Mouse (Mus musculus): Measurements from ENCODE around the gene Ddias.

Gene Ddias

DNA sequence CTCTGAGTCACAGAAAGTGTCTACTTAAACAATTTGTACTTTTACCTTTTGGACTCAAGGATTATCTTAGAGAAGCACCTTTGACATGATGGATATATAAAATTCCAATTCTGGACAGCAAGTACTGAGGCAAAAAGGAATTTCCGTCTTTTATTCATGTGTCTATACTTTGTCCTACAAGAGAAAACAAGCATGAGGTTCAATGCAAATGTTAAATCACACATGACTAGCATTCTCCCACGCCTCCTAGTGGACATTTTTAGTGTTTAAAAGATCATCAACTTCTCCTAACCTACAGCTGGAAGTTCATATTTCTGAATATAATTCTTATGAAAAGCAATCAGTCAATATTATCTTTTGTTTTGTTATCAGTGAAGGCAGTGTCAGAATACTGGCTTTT, 7.5 kb downstream of the Ddias start:
- in situ Hi-C loops (cut with MboI), result no loop called here

DNA sequence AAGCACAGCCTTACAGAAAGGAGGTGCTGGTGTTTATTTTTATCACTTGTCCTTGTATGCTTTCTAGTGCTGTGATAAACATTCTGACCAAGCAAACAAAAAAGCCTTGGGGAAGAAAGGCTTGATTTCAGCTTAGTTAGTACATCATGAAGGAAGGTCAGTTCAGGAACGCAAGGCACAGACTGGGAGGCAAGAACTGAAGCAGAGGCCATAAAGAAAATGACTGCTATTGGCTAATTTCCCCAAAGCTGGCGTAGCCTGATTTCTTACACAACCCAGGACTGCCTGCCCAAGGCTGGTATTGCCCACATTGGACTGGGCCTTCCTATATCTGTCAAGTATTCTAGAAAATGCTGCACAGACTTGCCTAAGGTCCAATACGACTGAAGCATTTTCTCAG, 25.8 kb downstream of the Ddias start:
- in situ Hi-C loops (cut with MboI), result loop anchor here (10.0 kb wide), 1 partner anchor 213 kb away; the partner anchor contains the start of gene Ankrd42

DNA sequence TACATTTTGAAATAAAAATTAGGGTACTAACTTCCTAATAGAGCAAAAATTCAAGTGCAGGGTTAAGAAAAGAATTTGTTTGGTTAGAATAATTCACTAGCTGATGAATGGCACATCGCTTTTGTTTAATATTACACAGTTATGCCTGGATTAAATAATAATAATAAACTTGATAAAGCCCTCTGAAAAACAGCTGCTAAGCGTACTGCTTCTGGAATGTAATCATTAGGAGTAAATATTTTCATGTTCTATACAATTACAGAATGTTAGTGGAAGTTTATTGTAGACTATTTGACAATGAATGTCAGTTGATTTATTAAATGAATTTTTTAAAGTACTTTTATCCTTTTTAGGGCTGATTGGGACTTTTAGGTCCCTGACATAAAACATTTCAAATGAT, 31.8 kb downstream of the Ddias start:
- in situ Hi-C loops (cut with MboI), result loop anchor here (10.0 kb wide), 1 partner anchor 207 kb away; the partner anchor contains the start of gene Ankrd42

DNA sequence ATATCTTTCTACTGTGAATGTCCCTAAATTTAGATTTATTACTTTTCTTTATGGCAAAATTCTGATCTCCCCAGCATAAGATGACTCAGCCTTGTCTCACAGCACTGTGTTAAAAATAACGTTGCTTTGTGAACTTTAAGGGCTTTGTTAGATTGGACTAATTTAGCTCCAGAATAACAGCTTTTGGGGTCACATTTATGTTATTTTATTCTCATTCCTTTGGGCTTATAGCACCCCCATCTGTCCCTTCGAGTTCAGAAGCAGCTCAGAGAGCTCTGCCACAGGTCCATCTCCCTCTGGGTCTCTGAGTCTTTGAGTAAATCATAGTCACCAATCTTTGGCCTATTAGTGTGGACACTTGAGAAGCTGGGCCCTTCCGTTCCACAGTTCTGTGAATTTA, 36.1 kb downstream of the Ddias start:
- in situ Hi-C loops (cut with MboI), result no loop called here

- in situ Hi-C loops (cut with MboI), result no loop called here
These were observed 36.8 kb downstream of the Ddias start for GRCm38 (mm10) chr7:92837226-92837625.

DNA sequence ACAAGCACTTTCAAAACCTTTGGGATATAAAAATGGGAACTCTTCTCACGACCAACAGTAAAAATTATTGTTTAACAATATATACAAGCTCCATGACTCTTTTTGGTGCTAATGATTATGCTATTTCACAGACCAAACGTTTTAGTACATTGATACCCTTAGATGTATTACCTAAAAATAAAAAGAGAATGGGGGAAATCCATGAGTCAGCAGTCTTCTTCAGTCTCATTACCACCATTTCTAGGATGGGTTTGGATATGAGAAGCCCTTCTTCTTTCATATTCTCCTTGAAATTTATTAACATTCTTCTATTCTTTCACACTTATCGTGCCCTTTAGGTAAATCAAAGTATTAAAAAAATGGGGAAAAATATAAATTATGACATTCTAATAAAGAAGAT, 37.6 kb downstream of the Ddias start:
- in situ Hi-C loops (cut with MboI), result no loop called here

- in situ Hi-C loops (cut with MboI), result no loop called here
These were observed 39.7 kb downstream of the Ddias start for GRCm38 (mm10) chr7:92834391-92834790.

- in situ Hi-C loops (cut with MboI), result no loop called here
These were observed 41.7 kb downstream of the Ddias start for GRCm38 (mm10) chr7:92832395-92832794.

GRCm38 (mm10) chr7:92827981-92828380, 46.1 kb downstream of the Ddias start:
- in situ Hi-C loops (cut with MboI), result no loop called here

DNA sequence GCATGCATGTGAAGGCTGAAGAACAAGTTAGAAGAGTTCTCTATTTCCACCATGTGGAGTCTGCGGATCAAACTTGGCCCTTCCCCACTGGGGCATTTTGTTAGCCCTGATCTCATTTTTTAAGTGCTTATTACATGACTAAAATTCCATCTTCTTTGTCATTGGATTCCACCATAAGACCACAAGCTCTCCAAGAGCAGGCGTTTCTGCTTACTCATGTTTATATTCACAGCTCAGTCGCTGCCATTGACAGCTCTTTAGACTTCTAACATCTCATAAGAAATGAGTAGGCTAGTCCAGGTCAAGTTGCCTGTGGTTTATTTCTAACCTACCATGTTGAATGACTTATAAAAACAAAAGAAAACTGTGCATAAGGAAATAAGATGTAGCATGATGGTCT, 47.8 kb downstream of the Ddias start:
- in situ Hi-C loops (cut with MboI), result no loop called here

DNA sequence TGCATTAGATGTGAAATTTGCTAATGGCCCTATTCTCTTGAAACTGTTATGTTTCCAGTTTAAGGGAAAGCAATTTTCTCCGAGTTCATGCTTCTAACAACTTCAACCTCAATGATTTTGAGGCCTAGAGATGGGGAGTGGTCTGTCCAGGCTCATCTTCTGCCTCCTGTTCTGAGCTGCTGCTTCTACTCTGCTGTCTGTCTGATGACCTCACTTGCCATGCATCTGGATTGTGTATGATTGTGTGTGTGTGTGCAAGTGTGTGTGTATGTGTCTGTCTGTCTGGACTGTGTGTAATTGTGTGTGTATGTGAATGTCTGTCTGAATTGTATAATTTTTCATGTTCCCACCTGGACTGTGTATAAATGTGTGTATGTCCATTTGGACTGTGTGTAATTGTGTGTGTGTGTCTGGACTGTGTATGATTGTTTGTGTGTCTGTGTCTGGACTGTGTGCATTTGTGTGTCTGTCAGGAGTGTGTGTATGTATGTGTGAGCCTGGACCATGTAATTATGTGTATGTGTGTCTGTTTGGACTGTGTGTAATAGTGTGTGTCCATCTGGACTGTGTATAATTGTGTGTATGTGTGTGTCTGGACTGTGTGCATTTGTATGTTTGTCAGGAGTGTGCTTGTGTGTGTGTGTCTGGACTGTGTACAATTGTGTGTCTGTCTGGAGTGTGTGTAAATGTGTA, 51.5 kb downstream of the Ddias start:
- in situ Hi-C loops (cut with MboI), result no loop called here

DNA sequence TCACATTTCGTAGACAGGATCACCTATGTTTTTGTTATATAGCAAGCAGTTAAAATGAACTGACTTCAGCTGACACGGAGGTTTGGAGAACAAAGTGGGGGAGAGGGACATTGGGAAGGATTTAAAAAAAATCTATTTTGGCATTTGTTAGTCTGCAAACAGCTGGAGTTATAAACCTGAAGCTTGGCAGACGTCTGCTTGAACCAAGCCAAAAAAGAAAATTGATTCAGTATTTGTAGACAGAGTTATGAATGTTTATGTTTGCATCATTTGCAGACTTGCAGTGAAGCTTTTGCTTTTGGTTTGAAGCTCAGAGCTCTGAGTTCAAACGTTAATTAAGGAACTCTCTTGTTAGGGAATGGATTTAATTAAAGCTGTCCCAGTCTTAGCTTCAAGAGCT, 52.2 kb downstream of the Ddias start:
- in situ Hi-C loops (cut with MboI), result no loop called here

DNA sequence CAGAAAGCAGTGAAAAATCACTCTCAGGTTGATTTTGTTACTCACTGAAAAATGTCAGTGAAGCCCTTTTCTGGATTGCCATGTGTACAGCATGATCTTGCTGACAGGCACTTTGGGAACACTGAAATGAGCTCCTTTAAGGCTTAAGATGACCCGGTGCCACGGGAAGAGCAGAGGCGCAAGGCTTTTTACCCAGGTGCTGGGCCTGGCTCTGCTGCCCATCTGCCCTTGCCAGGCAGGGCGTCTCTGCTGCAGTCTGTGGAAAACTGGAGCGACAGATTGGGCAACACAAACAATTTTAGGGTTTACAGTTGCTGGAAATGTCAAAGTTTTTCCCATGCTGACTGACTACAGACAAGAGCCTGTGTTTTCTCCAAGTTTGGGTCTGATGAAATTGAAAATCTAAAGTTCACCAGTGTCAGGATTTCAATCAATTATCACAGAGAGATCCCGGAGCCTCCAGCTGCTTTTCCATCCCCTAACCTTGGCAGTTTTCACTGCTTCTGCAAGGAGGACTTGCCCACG, 53.0 kb downstream of the Ddias start:
- in situ Hi-C loops (cut with MboI), result no loop called here

DNA sequence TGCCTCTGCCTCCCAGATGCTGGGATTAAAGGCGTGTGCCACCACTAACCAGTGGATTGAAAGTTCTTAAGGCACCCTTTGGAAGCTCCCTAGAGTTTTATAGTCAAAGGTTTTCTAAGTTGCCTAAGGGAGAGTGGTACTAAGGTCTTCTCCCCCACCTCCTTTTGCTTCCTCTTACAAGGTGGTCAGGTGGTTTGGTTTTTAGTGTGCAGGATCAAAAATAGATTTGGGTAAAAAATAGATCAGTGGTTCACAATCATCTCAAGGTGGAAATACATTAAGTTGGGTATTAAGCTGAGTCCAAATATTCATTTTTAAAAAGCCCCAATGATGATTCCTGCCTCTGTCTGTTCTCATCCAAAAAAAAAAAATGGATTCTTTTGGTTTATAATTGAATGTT, 53.6 kb downstream of the Ddias start:
- in situ Hi-C loops (cut with MboI), result no loop called here

- in situ Hi-C loops (cut with MboI), result no loop called here
These were observed 54.4 kb downstream of the Ddias start for GRCm38 (mm10) chr7:92819656-92820055.

- in situ Hi-C loops (cut with MboI), result no loop called here
These were observed 56.2 kb downstream of the Ddias start for GRCm38 (mm10) chr7:92817886-92818285.

DNA sequence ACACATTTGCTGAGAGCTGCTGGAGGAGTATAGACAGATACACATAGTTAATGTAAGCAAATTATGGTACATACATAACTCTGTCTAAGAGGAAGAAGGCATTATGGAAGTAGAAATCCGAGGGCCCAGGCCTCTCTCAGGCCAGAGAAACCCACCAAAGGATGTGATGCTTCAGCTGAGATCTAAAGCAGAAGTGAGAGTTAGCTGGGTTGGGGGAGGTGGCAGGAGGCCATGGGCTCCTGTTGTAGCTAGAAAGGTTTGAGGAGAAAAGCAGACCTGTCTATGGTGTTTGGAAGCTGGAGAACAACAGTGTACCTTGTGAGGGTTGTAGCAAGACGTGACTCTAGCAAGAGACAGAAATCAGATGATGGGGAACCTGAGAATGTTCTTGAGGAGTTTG, 56.8 kb downstream of the Ddias start:
- in situ Hi-C loops (cut with MboI), result no loop called here

GRCm38 (mm10) chr7:92811667-92812279, 62.3 kb downstream of the Ddias start:
- in situ Hi-C loops (cut with MboI), result no loop called here

Data from mature B cell (primary cell).